Mouse (Mus musculus) bone marrow, adult 2 months (tissue): ENCODE measurements around the gene Sytl2.

Source experiments
- CTCF ChIP-seq: fragments of 200-500 bp; IDR thresholded peaks from 2 replicates; pipeline ENCODE4 v1.5.1; 2011; ENCODE audit warnings: low read length, control low read depth; ENCODE audit not compliant: control insufficient read depth, insufficient read depth
- POLR2A ChIP-seq: fragments of 200-500 bp; IDR thresholded peaks from 2 replicates; pipeline ENCODE4 v1.6.1; 2011; ENCODE audit warnings: low read depth, mild to moderate bottlenecking, control low read depth, low read length, borderline replicate concordance; ENCODE audit not compliant: control insufficient read depth

- TF ChIP-seq POLR2A (no peak), CTCF (no peak)
Observed at GRCm38 (mm10) chr7:90325166-90325565, 23.1 kb downstream of the Sytl2 start.
